Mouse (Mus musculus): ENCODE measurements around the gene Eif4a2.

- TF ChIP-seq CTCF (IDR thresholded peaks at IDR 0.05) (no peak), POLR2A (IDR thresholded peaks at IDR 0.05; ENCODE audit: insufficient read depth, low read depth, low read length) (no peak)
Observed at GRCm38 (mm10) chr16:23108943-23109342, 1.7 kb downstream of the Eif4a2 start.
